Mouse (Mus musculus) forelimb bud, embryonic 11.5 days (tissue): Measurements from ENCODE around the gene Snrnp48.
A peak's percentile ranks its signal among the peaks of the same experiment; 100 is the strongest.

Experiments
- DNase-seq: peaks from one replicate; pipeline ENCODE4 v3.0.0-alpha.2; 2012; ENCODE audit warnings: low read depth, low spot score

Gene Snrnp48

DNA sequence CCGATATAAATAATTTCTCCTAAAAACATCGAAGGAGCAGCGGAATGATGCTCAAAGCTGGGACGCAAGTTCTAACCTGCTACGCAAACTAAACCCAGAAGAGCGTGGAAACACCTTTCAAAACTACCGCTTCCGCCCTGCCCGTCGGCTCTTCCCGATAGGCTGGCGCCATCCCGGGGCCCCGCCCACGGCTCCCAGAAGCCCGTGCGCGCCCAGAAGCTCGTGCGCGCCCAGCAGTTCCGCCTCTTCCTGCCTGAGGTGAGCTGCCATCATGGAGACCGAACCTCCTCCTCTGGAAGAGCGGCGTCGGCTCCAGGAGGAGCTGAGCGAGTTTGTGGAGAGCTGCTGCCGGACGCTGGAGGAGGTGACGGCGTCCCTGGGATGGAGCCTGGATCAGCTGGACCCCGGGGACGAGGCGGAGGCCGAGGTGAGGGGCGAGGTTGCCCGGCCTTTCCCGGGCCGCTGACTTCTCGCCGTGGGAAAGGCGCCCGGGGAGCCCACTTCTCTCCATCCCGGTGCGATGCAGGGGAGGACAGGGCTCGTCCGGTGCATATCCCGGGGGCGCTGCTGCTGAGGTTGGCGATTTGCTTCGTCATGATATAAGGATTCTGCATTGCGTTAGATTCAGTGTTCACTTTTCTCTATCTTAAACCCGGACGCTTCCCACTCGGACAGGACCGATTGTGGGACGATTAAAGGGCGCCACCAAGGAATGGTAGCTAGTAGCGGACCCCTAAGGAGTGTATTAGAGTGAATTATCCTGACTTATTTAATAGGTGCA is at the start of gene Snrnp48:
Gene Snrnp48, plus strand, starts transcription at position 237 of the 781 bp plus-strand sequence.
- peak; percentile 87 for DNase-seq

DNA sequence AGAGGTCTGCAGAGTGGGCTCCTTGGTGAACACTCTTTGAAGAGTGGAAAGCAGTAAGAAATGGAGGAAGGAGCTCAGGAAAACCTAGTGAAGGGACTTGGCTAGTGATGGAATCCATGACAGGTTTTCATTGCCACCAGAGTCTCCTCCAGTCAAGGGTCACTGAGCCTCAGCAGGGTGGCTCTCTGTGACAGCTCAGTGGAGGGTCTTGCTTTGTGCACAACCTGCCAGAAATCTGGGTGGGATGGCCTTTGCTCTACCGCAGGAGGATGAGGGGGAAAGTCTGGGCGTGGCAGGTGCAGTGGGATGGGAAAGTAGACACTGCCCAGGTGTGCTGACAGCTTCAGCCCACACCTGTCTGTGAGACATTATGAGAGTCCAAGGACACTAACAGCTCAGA is 49.2 kb upstream of the Snrnp48 start:
- no peak for DNase-seq

DNA sequence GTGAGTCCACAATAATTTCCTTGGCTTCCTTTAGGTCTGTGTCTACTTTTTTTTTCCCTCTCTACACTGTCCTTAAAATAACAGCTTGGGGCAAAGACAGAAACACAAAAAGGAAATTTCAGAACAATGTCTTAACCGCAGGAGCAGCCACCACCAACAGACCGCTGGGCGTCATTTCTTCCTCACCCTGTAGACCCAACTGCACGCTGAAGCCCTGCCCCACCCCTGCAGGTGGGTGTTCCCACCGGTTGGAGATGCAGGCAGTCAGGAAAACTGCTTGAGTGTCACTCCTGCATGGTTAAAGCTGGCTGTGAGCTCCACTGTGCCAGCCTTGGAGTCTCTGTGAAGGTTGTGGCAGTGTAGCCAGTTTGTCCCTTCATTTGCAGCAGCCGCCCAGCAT is 47.1 kb upstream of the Snrnp48 start:
- no peak for DNase-seq

DNA sequence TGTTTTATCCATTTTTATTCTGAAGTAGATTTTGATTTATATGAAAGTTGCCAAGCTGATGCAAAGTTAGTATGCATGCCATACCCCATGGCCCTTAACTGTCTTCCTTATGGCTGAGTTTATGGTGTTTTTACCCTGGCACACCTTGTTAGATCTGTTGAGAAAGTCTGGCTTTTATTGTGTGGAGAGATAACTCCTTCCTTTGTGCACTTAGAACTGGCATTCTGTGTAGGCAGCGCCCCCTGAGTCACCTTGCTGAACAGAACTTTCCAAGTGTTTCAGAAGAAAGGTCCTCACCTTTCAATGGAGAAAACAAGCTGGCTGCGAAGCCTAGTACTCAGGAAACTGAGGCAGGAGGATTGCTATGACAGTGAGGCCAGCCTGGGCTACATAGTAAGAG is 42.7 kb upstream of the Snrnp48 start:
- DNase-seq = no peak

DNA sequence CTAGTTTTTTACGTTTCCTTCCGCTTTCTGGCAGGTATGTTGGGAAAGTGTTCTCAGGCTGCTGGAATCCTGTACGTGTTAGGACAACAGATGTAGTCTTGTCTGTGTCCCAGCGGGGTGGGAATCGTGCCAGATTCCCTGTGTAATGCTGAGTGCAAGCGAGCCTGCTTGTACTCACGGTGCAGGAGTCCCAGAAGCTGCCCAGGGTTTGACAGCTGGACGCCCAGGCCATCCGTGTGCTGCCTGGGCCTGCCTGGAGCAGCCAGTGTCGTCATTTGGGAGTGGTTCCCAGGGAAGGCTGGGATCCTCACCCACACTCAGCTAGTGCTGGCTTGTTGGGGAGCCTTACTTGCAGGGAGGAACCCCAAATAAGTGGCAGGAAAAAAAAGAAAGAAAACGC is 42.1 kb upstream of the Snrnp48 start:
- peak; percentile 25 for DNase-seq

DNA sequence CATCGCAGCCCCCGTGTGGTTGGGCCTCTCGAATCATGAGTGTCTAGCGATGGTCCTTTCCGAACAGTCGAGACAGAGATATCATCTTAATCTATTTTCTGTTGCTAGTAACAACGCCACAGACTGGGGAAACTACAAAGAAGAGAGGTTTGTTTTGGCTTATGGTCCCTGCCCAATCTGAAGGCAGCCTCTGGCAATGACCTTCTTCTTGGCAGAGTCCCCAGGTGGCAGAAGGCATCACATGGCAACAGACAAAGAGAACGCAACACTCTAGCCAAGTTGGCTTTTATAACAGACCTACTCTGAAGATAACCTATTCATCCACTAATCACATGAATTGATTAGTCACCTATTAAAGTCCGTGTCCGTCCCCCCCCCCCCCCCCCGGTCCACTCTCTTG is 39.8 kb upstream of the Snrnp48 start:
- DNase-seq = no peak

DNA sequence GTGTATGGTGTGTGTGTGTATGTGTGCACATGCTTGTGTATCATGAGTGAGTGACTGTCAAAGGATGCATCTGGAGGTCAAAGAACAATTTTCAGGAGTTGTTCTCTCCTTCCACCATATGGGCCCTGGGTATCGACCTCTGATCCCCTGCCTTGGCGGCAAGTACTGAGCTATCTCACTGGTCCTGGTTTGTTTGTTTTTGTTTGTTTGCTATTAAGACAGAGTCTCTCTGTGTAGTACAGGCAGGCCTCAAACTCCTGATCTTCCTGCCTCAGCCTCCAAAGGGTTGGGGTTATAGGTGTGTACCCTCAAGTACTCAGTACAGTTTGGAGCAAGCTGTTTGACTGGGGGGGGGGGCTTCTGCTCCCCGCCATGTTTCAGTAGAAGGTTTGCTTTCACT is 37.7 kb upstream of the Snrnp48 start:
- DNase-seq = no peak

DNA sequence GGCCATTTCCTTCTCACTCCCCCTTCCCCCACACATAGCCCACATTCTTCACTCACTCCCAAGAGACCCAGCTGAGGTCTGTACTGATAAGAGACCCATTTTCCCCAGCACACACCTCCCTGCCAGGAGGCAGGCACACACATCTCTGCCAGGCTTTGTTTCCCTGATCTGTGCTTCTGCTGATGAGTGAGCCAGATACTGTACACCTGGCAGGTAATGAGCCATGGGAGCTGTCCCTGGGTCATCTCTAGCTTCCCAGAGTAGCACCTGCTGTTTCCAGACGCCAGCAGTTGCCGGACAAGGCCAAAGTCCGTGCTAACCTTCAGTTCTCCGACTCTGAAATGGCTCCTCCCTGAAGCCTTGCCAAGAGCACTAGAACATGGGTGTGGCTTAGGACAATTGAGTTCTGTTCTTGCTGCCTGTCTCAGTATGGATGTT is 34.0 kb upstream of the Snrnp48 start:
- no peak for DNase-seq

DNA sequence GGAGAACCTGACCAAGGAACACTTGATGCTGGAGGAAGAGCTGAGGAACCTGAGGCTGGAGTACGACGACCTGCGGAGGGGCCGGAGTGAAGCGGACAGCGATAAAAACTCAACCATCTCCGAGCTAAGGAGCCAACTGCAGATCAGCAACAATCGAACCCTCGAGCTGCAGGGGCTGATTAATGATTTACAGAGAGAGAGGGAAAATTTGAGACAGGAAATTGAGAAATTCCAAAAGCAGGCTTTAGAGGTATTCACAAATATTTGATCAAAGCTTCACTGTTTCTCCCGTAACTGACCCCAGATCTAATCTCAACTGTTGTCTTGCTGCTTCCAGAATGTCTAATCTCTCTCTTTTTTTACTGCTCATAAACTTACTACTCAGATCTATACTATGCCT is 11.3 kb upstream of the Snrnp48 start:
- no peak for DNase-seq

DNA sequence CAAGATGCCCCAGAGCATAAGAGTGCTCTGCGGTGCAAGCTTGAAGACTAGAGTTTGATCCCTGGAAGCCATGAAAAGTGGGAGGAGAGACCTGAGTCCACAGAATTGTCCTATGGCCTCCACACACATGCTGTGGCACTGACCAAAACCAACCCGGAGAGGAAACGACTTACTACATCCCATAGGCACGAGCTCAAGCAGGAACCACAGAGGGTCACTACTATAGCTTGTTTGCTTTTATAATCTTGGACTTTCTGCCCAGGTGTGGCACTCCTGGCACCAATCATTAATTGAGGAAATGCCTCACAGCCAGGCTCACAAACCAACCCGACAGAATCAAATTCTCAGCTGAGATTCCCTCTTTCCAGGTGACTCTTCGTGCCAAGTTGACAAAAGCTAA is 3.3 kb upstream of the Snrnp48 start:
- no peak for DNase-seq

DNA sequence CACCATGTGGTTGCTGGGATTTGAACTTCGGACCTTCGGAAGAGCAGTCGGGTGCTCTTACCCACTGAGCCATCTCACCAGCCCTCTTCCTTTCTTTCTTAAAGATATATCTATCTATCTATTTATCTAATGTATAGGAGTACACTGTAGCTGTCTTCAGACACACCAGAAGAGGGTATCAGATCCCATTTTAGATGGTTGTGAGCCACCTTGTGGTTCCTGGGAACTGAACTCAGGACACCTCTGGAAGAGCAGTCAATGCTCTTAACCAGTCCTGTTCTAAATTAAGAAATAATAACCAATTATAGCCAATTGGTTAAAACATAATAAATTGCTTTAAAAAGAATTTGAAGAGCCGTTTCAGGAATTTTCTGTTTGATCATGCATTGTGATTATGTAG is 567 bp upstream of the Snrnp48 start:
- DNase-seq = no peak

DNA sequence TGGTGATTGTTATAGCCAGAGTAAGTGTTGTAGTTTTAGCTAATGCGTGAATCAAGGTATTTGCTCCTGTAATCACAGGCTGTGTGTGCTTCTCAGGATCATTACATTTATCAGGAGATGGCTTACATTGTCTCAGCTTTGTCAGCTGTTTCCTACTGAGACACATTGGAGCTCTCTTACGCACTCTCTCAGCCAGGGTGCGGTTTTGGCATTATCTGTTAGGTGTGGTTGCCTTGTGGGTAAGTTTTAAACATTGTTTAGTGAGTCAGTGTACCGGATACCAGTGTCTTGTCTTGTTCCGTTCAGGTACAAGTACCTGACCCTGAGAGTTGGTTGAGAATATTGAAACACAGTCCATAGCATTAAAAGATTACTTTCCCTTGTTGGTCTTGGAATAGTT is 6.4 kb downstream of the Snrnp48 start:
- no peak for DNase-seq

DNA sequence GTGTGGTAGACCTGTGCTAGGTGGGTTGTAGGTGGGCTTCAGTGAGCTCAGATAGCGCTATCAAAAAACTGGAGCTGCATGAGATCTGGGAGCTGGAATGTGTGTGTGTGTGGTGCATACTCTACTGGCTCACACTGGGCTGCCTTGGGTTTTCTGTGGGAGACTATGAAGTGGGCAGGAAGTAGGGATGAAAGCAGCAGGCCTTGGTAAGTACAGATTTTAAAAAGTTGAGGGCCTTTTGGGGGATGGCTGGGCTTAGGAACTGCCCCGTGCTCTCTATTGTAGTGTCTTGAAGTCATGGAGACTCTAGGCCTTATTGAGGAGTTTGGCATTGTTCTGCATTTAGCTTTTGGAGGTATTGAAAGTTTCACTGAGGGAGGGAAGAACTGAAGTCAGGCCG is 13.9 kb downstream of the Snrnp48 start:
- no peak for DNase-seq

DNA sequence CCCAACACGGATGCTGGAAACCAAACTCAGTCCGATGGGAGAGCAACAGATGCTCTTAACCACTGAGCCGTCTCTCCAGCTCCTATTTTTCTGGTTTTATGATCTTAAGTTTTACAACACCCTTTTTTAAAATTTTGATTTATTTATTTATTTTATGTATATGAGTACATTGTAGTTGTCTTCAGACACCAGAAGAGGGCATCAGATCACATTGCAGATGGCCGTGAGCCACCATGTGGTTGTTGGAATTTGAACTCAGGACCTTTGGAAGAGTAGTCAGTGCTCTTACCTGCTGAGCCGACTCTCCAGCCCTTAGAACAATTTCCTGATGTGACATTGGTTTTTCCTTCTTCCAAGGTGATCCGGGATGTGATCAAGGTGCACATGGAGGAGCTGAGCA is 15.6 kb downstream of the Snrnp48 start:
- DNase-seq = no peak

DNA sequence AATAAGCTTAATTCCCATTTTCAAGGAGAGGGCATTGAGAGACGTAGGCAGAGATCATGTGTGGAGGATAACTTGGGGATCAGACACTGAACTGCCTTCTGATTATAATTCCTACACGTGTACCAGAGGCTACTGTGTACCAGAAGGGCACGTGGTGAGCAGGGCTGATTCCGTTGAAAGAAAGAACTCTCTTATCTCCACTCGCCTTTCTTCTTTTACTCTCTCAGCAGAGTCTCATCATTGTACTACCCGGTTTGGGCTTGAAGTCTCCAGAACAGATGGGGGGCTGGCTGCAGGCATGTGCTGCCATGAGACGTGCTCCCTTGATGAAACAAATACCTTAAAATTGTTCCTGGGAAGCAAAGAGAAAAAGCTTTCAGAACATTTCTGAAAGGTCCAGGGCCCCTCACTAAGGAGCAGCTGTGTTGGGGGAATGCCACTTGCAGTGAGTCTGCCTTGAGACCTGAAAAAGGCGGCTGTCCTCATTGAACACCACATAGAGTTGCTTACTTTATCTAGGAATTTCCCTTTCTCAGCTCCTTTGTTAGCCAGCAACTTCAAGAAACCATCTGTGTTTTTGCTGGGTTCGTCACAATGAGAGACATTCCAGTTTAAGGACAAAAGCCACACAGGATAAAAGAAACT is 25.6 kb downstream of the Snrnp48 start:
- DNase-seq = no peak

DNA sequence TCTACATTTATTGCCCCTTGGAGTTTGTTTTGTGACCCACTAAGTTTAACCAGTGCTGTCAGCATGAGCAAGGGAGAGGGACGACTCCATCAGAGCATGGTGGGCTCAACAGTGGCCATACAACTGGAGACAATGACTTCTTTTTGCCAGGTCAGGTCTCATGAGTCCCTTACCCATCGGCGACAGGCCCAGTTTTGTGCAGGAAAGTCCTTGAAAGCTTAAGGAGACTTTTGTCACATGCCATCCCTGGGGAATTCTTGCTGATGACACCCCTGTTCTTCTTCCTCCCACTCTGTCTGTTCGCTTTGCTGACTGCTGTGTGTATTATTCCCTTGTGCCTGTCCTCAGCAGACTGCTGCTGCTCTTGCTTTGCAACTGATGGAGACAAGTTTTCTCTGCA is 27.7 kb downstream of the Snrnp48 start:
- DNase-seq = no peak

DNA sequence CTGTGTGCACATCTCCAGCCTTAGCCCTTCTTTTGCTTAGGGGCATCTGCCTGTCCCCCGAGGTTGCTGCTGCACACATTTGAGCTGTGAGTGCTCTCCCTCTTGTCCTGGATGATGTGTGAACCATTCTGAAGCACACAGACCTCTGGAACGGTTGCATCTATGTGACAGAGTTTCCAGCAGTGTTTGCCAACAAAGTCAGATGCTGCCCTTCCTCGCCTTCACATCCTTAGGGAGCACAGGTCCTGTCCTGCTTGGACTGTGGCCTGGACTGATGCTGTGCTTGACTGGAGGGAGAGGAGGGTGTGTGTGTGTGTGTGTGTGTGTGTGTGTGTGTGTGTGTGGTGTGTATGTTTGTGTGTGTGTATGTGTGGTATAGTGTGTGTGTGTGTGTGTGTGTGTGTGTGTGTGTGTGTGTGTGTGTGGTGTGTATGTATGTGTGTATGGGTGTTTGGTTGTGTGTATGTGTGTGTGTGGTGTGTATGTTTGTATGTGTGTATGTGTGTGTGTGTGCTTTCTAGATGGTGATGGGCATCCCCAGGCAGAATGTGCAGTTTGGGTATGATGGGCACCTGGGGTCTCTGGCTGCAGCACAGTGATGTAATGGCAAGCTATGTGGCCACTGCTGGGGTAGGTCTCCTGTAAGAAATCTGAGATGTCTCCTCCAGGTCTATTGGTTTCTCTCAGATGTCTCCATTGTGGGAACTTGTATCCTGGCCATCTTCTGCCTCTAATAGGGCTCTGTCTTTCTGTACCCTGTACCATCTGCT is 28.3 kb downstream of the Snrnp48 start:
- no peak for DNase-seq

DNA sequence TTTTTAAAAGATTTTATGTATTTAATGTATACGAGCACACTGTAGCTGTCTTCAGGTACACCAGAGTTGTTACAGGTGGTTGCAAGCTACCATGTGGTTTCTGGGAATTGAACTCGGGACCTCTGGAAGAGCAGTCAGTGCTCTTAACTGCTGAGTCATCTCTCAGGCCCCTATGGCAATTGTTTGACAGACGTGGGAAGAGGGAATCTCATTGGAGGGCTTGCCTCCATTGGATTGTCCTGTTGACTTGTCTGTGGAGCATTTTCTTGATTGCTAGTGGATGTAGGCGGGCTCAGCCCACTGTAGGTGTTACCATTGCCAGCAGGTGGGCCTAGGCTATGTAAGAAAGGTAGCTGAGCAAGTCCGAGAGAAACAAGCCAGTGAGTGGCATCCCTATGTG is 29.9 kb downstream of the Snrnp48 start:
- no peak for DNase-seq

DNA sequence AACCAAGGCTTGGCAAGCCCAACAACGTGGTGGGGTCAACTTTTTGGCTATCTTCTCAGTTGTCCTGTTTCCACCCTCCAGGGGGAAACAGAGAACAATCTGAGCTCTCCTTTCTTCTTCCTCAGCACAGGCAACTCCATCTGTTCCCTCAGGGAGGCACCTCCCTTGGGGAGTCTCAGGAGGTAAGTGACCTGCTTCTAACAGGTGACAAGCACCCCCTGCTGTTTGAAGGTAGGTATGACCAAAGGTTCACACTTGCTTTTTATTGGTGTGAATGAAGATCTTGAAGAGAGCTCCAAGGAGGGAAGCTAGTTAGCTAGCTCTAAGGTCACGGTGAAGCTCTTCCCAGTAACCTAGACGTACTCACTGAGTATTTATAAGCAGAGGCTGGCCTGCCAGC is 30.6 kb downstream of the Snrnp48 start:
- DNase-seq = no peak

DNA sequence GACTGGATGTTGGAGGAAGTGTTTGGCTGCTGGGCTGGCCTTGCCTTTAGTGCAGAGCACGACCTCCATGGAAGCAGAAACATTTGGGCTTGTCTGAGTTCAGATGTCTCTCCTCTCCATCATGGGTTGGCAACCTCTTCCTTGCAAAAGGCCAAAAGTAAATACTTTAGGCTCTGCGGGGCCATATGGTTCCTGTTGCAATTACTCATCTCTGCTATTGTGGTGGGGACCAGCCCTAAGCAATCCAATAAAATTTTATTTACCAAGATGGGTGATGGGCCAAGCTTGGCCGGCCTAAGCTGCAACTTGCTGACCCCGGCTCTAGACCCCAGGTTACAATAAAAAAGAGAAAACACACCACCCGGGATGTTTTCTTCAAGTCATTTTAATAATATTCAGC is 43.4 kb downstream of the Snrnp48 start:
- no peak for DNase-seq

DNA sequence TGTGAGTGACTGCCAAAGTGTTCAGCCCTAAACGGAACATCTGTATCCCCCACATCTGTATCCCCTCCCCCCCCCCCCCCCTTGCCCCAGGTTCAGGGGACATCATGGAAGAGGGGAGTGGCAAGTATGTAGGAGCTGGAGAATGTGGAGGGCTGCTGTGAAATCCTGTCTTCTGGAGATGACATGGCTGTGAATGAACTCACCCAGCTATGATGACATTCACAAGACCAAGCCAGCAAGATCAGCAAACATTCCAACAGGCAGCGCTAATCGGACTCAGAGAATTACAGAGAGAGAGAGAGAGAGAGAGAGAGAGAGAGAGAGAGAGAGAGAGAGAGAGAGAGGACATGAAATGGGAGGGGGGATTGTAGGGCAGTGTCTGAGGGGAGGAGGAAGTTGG is 46.5 kb downstream of the Snrnp48 start:
- no peak for DNase-seq

DNA sequence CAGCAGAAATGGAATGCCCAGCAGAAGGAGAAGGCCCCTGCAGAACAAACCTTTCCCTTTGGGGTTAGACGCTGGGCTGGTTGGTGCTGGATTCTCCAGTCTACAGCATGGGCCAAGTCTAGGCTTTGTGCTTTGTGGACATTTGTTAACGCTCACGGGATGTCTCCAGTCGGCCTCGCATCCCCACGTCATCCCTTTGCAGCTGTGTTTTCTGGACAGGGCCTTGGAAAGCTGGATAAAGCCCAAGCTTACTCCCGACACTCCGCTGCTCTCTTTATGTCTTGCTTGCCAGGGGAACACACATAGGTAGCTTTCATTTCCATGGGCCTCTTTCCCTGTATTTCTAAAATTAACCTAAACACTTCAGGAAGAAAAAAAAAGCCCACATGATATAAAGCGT is 49.0 kb downstream of the Snrnp48 start:
- no peak for DNase-seq

DNA sequence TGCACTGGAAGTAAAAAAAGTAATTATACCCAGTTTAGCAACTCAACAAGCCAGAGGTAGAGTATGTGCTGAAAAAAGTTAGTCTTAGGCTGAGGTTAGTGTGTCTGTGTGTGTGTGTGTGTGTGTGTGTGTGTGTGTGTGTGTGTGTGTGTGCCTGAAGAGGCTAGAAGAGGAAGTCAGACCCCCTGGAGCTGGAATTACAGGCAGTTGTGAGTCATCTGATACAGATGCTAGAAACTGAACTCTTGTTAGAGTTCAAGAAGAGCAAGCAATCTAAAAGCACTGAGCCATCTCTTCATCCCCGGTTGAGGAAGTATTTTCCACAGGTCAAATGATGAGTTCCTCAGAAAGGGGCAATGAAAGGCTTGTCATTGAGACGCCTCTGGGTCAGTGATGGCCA is 54.2 kb downstream of the Snrnp48 start:
- DNase-seq = no peak
